Mouse (Mus musculus) stomach, postnatal 0 days (tissue): ENCODE results near the gene Nanos2. TPM values are rescaled to one million over a fixed set of nuclear protein-coding genes. Genes with fewer than 3 reads are reported as not detected.

Experiments
- ATAC-seq: fragments of 200-750 bp; cut with Nextera tagmentation; 2 replicates; pipeline ENCODE4 v1.8.0; 2017; ENCODE audit not compliant: low FRiP score, low TSS enrichment
- DNase-seq: peaks from one replicate; pipeline ENCODE4 v3.0.0-alpha.2; 2016; ENCODE audit warnings: low spot score
- H3K27ac ChIP-seq: fragments of 300-500 bp; sonication (generic); replicated peaks from 2 replicates; pipeline ENCODE4 v1.5.1; 2014; ENCODE audit warnings: mild to moderate bottlenecking, control low read depth
- H3K27me3 ChIP-seq: fragments of 300-500 bp; sonication (generic); 2 replicates; pipeline ENCODE4 v1.6.1; 2014; ENCODE audit warnings: low read length; ENCODE audit not compliant: control insufficient read depth, insufficient read depth
- H3K36me3 ChIP-seq: fragments of 300-500 bp; sonication (generic); 2 replicates; pipeline ENCODE4 v1.6.1; 2014; ENCODE audit warnings: low read length, mixed read lengths; ENCODE audit not compliant: control insufficient read depth, insufficient read depth
- H3K4me1 ChIP-seq: fragments of 300-500 bp; sonication (generic); replicated peaks from 2 replicates; pipeline ENCODE4 v1.6.1; 2014; ENCODE audit warnings: antibody characterized with exemption; ENCODE audit not compliant: control insufficient read depth, insufficient read depth
- H3K4me2 ChIP-seq: fragments of 300-500 bp; sonication (generic); replicated peaks from 2 replicates; pipeline ENCODE4 v1.6.1; 2014; ENCODE audit warnings: low read depth, mild to moderate bottlenecking, control low read depth, moderate library complexity
- H3K4me3 ChIP-seq: fragments of 300-500 bp; sonication (generic); 2 replicates; pipeline ENCODE4 v1.5.1; 2014; ENCODE audit warnings: low read depth, low read length, control low read depth
- H3K9ac ChIP-seq: fragments of 300-500 bp; sonication (generic); 2 replicates; pipeline ENCODE4 v1.6.1; 2014; ENCODE audit warnings: mild to moderate bottlenecking, low read length, control low read depth, mixed read lengths
- H3K9me3 ChIP-seq: fragments of 300-500 bp; sonication (generic); 2 replicates; pipeline ENCODE4 v1.6.1; 2016; ENCODE audit warnings: low read length; ENCODE audit not compliant: control insufficient read depth
- CTCF ChIP-seq: IDR thresholded peaks from 2 replicates; pipeline ENCODE4 v1.5.1; 2016; ENCODE audit warnings: antibody characterized with exemption, low read depth, mild to moderate bottlenecking, moderate library complexity
- EP300 ChIP-seq: optimal IDR thresholded peaks from 2 replicates; pipeline ENCODE3; 2016; ENCODE audit warnings: antibody characterized with exemption
- WGBS: fragments of 180-500 bp; shearing (Covaris S2); extraction: QIAGEN DNeasy Blood & Tissue Kit; methylation state at CpG from one replicate; pipeline ENCODE4 v1.1.7; 2014; 5-methylcytosine and 5-hydroxymethylcytosine counted together
- polyA plus RNA-seq: library from polyadenylated mRNA; unstranded; fragments of >200 nt; fragmentation: Nextera tagmentation; extraction: Ambion mirVana; gene quantifications from 2 replicates; pipeline ENCODE4 v1.2.1, GENCODE M21; 2015

The Nanos2 gene
- polyA plus RNA-seq, 1 experiment from 2014 or later: not detected

- Histone ChIP-seq H3K4me2 (peak overlapping the region; percentile 92), H3K27me3 (0 out of 2 replicates have a peak, but pooled peaks cover 7% of the 10 kb centered on the region)
- peak; percentile 51 for DNase-seq
Observed at GRCm38 (mm10) chr7:19024581-19025255, 37.5 kb downstream of the Nanos2 start.

DNA sequence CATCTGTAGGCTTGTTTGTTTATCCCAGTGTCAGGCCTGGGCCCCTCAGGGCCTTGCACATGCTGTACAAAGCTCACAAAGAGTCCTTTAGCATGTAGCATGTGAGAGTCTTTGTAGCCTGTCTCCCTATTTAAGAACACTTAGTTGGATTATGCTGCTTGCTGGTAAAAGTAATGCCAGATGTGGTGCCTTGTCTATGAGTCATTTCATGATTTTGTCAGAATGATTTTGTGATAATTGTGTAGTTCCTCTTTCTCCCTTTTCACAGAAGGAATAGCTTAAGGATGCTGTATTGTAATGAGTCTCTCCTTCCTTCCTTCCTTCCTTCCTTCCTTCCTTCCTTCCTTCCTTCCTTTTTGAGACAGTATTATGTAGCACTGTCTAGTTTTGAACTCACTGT is 40.9 kb downstream of the Nanos2 start:
- no peak for TF ChIP-seq CTCF
- no peak for TF ChIP-seq EP300
- no peak for ATAC-seq
- H3K9ac ChIP-seq: no peak overlapping the region

More at GRCm38 (mm10) chr7:19024581-19025255, 37.5 kb downstream of the Nanos2 start:
- Histone ChIP-seq H3K4me3 (peak overlapping the region; percentile 97), H3K9me3 (no peaks in the 10 kb centered on the region), H3K4me1 (no peaks in the 10 kb centered on the region), H3K9ac (peak overlapping the region; percentile 88), H3K27ac (peak overlapping the region; percentile 73), H3K36me3 (peaks cover 8% of the 10 kb centered on the region)
- WGBS: 1% methylated on average over 28 of the region's 36 CpGs
- ATAC-seq: peak; percentile 50
- no peak for TF ChIP-seq CTCF
- TF ChIP-seq EP300: no peak

GRCm38 (mm10) chr7:19029084-19029653 is 42.0 kb downstream of the Nanos2 start:
- ATAC-seq: peak; percentile 59
- peak; percentile 77 for DNase-seq
- no peak overlapping the region for H3K4me3 ChIP-seq
- H3K9ac ChIP-seq: no peak overlapping the region
- WGBS: 58% methylated on average over 6 of the region's 6 CpGs
- peaks cover 24% of the 10 kb centered on the region for H3K36me3 ChIP-seq
- TF ChIP-seq EP300 (no peak), CTCF (peak; percentile 81)
- H3K4me1 ChIP-seq: no peaks in the 10 kb centered on the region
- H3K4me2 ChIP-seq: no peak overlapping the region
- no peak overlapping the region for H3K27ac ChIP-seq
- no peaks in the 10 kb centered on the region for H3K27me3 ChIP-seq
- no peaks in the 10 kb centered on the region for H3K9me3 ChIP-seq

More for the DNA sequence above, 40.9 kb downstream of the Nanos2 start:
- no peak overlapping the region for H3K4me2 ChIP-seq
- no peaks in the 10 kb centered on the region for H3K9me3 ChIP-seq
- H3K36me3 ChIP-seq: peaks cover 21% of the 10 kb centered on the region
- no peak for DNase-seq
- H3K27ac ChIP-seq: no peak overlapping the region
- H3K4me1 ChIP-seq: no peaks in the 10 kb centered on the region
- no peak overlapping the region for H3K4me3 ChIP-seq
- H3K27me3 ChIP-seq: 0 out of 2 replicates have a peak, but pooled peaks cover 7% of the 10 kb centered on the region

GRCm38 (mm10) chr7:19031641-19032040 is 44.4 kb downstream of the Nanos2 start:
- Histone ChIP-seq H3K4me2 (no peak overlapping the region), H3K9me3 (no peaks in the 10 kb centered on the region), H3K9ac (no peak overlapping the region), H3K27me3 (no peaks in the 10 kb centered on the region), H3K27ac (no peak overlapping the region), H3K4me3 (no peak overlapping the region), H3K36me3 (peaks cover 41% of the 10 kb centered on the region), H3K4me1 (no peaks in the 10 kb centered on the region)
- no peak for TF ChIP-seq EP300
- WGBS: 87% methylated on average over 4 of the region's 4 CpGs
- DNase-seq: no peak
- no peak for ATAC-seq

Other genes with a start within 250 kb of the Nanos2 start
- not detected in 2 replicates for gene Psg19, start 188.9 kb upstream of the Nanos2 start, polyA plus RNA-seq
- 0.06 and 0.08 TPM in 2 replicates for gene Psg17, start 165.8 kb upstream of the Nanos2 start, polyA plus RNA-seq
- 1.3 and 1.4 TPM in 2 replicates for gene Mill2, start 147.4 kb upstream of the Nanos2 start, polyA plus RNA-seq
- 103 and 110 TPM in 2 replicates for gene Pglyrp1, start 116.1 kb upstream of the Nanos2 start, polyA plus RNA-seq
- gene Ccdc61, start 77.0 kb upstream of the Nanos2 start, polyA plus RNA-seq: 15.4 and 19.1 TPM in 2 replicates
- 0.18 and 0.22 TPM in 2 replicates for gene Nova2, start 61.5 kb upstream of the Nanos2 start, polyA plus RNA-seq
- gene Mypop, start 3.8 kb downstream of the Nanos2 start, polyA plus RNA-seq: 1.3 and 1.4 TPM in 2 replicates
- 9.8 and 12.0 TPM in 2 replicates for gene Irf2bp1, start 16.6 kb downstream of the Nanos2 start, polyA plus RNA-seq
- gene Foxa3, start 36.1 kb downstream of the Nanos2 start, polyA plus RNA-seq: 39.2 and 46.0 TPM in 2 replicates
- gene Sympk, start 37.0 kb downstream of the Nanos2 start, polyA plus RNA-seq: 9.1 and 9.6 TPM in 2 replicates
- gene Rsph6a, start 67.3 kb downstream of the Nanos2 start, polyA plus RNA-seq: not detected in 2 replicates
- 4.5 and 7.0 TPM in 2 replicates for gene Dmwd, start 88.8 kb downstream of the Nanos2 start, polyA plus RNA-seq
- 91.3 and 103 TPM in 2 replicates for gene Dmpk, start 96.4 kb downstream of the Nanos2 start, polyA plus RNA-seq
- gene Six5, start 107.2 kb downstream of the Nanos2 start, polyA plus RNA-seq: 6.1 and 7.7 TPM in 2 replicates
- 0.72 and 0.76 TPM in 2 replicates for gene Gm4969, start 131.0 kb downstream of the Nanos2 start, polyA plus RNA-seq
- gene Fbxo46, start 132.5 kb downstream of the Nanos2 start, polyA plus RNA-seq: 6.5 and 6.7 TPM in 2 replicates
- 11.3 and 11.8 TPM in 2 replicates for gene Qpctl, start 161.9 kb downstream of the Nanos2 start, polyA plus RNA-seq
- 96.9 and 103 TPM in 2 replicates for gene Snrpd2, start 162.3 kb downstream of the Nanos2 start, polyA plus RNA-seq
- gene Gipr, start 178.7 kb downstream of the Nanos2 start, polyA plus RNA-seq: 0.22 and 0.27 TPM in 2 replicates
- 8.4 and 8.8 TPM in 2 replicates for gene Eml2, start 189.0 kb downstream of the Nanos2 start, polyA plus RNA-seq
- gene Gpr4, start 225.1 kb downstream of the Nanos2 start, polyA plus RNA-seq: 0.85 and 1.3 TPM in 2 replicates
- 20.3 and 20.7 TPM in 2 replicates for gene Opa3, start 240.9 kb downstream of the Nanos2 start, polyA plus RNA-seq